Mouse (Mus musculus) small intestine, adult 2 months (tissue): ENCODE results near the gene Ppfibp1.

Source experiments
- CTCF ChIP-seq: fragments of 200-500 bp; IDR thresholded peaks from 2 replicates; pipeline ENCODE4 v1.5.1; 2012; ENCODE audit warnings: low read depth, mild to moderate bottlenecking, control low read depth, inconsistent platforms, low read length, moderate library complexity, mixed read lengths; ENCODE audit not compliant: insufficient replicate concordance, insufficient read length; ENCODE audit errors: extremely low read depth
- POLR2A ChIP-seq: fragments of 200-500 bp; IDR thresholded peaks from 2 replicates; pipeline ENCODE4 v1.6.1; 2012; ENCODE audit warnings: low read depth, mild to moderate bottlenecking, control low read depth, inconsistent platforms, low read length, moderate library complexity

GRCm38 (mm10) chr6:146874415-146874814 lies 13.9 kb upstream of the Ppfibp1 start:
- TF ChIP-seq CTCF (no peak), POLR2A (no peak)
